Mouse (Mus musculus): Measurements from ENCODE around the gene Asic4. TPM values are rescaled to one million over a fixed set of nuclear protein-coding genes. Genes with fewer than 3 reads are reported as not detected.

Asic4 gene
- total and polyA plus RNA-seq, 3 experiments = 0.18 to 0.19 TPM; not detected in 1

DNA sequence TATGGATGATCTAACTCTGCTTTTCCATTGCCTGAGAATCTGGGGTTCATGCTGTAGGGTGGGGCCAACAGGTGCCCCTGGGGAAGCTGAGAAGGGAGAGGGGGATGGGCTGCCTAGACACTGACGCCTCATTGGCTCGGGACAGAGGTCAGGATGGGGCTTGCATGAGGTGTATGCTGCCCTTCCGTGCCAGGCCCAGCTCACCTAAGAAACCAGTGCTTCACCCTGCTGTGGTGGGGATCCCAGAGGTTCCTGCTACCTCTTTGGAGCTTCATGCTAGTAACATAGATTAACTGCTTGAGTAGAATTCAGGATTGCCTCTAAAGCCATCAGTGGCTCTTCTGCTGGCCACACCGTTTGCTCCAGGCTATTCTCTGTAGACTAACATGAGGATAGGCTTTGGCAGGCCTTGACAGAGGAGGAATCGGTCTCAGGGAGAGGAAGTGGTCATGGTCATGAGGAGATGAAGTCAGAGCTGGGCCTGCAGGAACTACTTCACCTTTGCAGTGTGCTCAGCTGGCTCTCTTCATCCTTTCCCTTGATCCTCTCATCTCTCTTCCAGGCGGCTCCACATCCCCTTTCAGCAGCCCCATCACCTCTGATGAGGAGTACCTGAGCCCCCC, 49.6 kb upstream of the Asic4 start:
- Histone ChIP-seq H3K9ac (ENCODE audit: control insufficient read depth, low read depth, low read length, poor library complexity, severe bottlenecking) (no peak overlapping the region), H3K27ac (ENCODE audit: control insufficient read depth, low read depth, low read length) (no peak overlapping the region), H3K9me3 (replicated peaks; ENCODE audit: insufficient read depth, low read length) (no peaks in the 10 kb centered on the region), H3K4me3 (ENCODE audit: control insufficient read depth in 1 of 2, insufficient read depth in 1 of 2, low read depth in 2 of 2, low read length in 2 of 2) (no peak overlapping the region), H3K4me1 (ENCODE audit: control insufficient read depth in 1 of 2, insufficient read depth in 2 of 2, low read length in 2 of 2) (no peaks in the 10 kb centered on the region), H3K36me3 (ENCODE audit: control insufficient read depth in 1 of 2, insufficient read depth in 2 of 2, low read length in 2 of 2) (no peaks in the 10 kb centered on the region), H3K79me2 (ENCODE audit: control insufficient read depth, insufficient read depth, low read length, poor library complexity) (no peaks in the 10 kb centered on the region), H3K27me3 (ENCODE audit: control insufficient read depth in 1 of 2, insufficient read depth in 2 of 2, low read length in 2 of 2) (no peaks in the 10 kb centered on the region)
- TF ChIP-seq GABPA (IDR thresholded peaks at IDR 0.05; ENCODE audit: low read depth, low read length) (no peak), SMC3 (IDR thresholded peaks at IDR 0.05; ENCODE audit: low read depth, low read length) (no peak), POLR2AphosphoS2 (IDR thresholded peaks at IDR 0.05; ENCODE audit: low read length) (no peak), NELFE (IDR thresholded peaks at IDR 0.05; ENCODE audit: low read depth, low read length) (no peak), KAT2A (conservative IDR thresholded peaks at IDR 0.05; ENCODE audit: low read depth, low read length) (no peak), ZMIZ1 (IDR thresholded peaks at IDR 0.05; ENCODE audit: low read depth, low read length) (no peak), POLR2AphosphoS5 (IDR thresholded peaks at IDR 0.05; ENCODE audit: borderline replicate concordance, low read depth, low read length) (no peak), MYB (IDR thresholded peaks at IDR 0.05; ENCODE audit: low read depth, low read length) (no peak), GATA1 (IDR thresholded peaks at IDR 0.05; ENCODE audit: low read depth, low read length) (no peak), USF2 (IDR thresholded peaks at IDR 0.05; ENCODE audit: borderline replicate concordance in 1 of 2, insufficient read depth in 1 of 2, low read depth in 1 of 2, low read length in 2 of 2) (no peak), ZKSCAN1 (IDR thresholded peaks at IDR 0.05; ENCODE audit: low read depth, low read length) (no peak), BHLHE40 (IDR thresholded peaks at IDR 0.05; ENCODE audit: borderline replicate concordance, low read depth, low read length) (no peak), TBP (IDR thresholded peaks at IDR 0.05; ENCODE audit: low read depth, low read length) (no peak), MXI1 (IDR thresholded peaks at IDR 0.05; ENCODE audit: low read depth, low read length) (no peak), JUND (IDR thresholded peaks at IDR 0.05; ENCODE audit: low read depth, low read length) (no peak), CHD1 (IDR thresholded peaks at IDR 0.05; ENCODE audit: low read depth, low read length) (no peak), ELF1 (IDR thresholded peaks at IDR 0.05; ENCODE audit: low read depth, low read length) (no peak), SIN3A (IDR thresholded peaks at IDR 0.05; ENCODE audit: low read length) (no peak)
- DNase-seq (ENCODE audit: low read depth, low spot score) = no peak

DNA sequence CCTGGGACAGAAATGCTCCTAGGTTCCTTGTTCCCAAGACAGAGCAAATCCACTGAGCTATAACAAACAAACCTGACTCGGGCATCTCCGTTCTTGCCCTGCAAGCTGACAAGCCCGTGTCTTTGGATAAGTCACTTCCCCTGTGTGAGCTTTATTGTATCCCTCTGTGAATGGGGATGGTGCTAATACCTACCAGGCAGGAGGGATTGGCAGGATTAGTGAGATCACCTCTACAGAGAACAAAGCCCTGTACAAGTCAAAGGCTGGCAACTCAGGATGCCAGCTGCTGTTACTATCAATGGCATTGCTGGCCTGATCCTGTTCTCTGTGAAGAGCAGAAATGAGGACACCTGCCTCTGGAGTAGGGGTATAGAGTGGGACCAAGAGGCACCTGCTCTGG, 44.7 kb upstream of the Asic4 start:
- no peak overlapping the region for H3K4me3 ChIP-seq (ENCODE audit: control insufficient read depth in 1 of 2, insufficient read depth in 1 of 2, low read depth in 2 of 2, low read length in 2 of 2)
- H3K27ac ChIP-seq (ENCODE audit: control insufficient read depth, low read depth, low read length) = no peak overlapping the region
- no peak overlapping the region for H3K9ac ChIP-seq (ENCODE audit: control insufficient read depth, low read depth, low read length, poor library complexity, severe bottlenecking)
- no peaks in the 10 kb centered on the region for H3K27me3 ChIP-seq (ENCODE audit: control insufficient read depth in 1 of 2, insufficient read depth in 2 of 2, low read length in 2 of 2)
- no peak for DNase-seq (ENCODE audit: low read depth, low spot score)
- H3K79me2 ChIP-seq (ENCODE audit: control insufficient read depth, insufficient read depth, low read length, poor library complexity) = no peaks in the 10 kb centered on the region
- H3K36me3 ChIP-seq (ENCODE audit: control insufficient read depth in 1 of 2, insufficient read depth in 2 of 2, low read length in 2 of 2) = no peaks in the 10 kb centered on the region
- H3K4me1 ChIP-seq (ENCODE audit: control insufficient read depth in 1 of 2, insufficient read depth in 2 of 2, low read length in 2 of 2) = no peaks in the 10 kb centered on the region
- TF ChIP-seq POLR2A (IDR thresholded peaks at IDR 0.05; ENCODE audit: control insufficient read depth in 1 of 2, insufficient read depth in 1 of 2, low read depth in 1 of 2, low read length in 2 of 2, poor library complexity in 1 of 2) (no peak), GABPA (IDR thresholded peaks at IDR 0.05; ENCODE audit: low read depth, low read length) (no peak), MAFK (IDR thresholded peaks at IDR 0.05; ENCODE audit: borderline replicate concordance, low read depth, low read length) (no peak), TBP (IDR thresholded peaks at IDR 0.05; ENCODE audit: low read depth, low read length) (no peak), EP300 (IDR thresholded peaks at IDR 0.05; ENCODE audit: low read depth in 1 of 2, low read length in 2 of 2) (no peak), TAL1 (IDR thresholded peaks at IDR 0.05; ENCODE audit: low read length) (no peak), MAX (IDR thresholded peaks at IDR 0.05; ENCODE audit: low read length) (no peak), HCFC1 (IDR thresholded peaks at IDR 0.05; ENCODE audit: low read depth, low read length) (no peak), E2F4 (IDR thresholded peaks at IDR 0.05; ENCODE audit: borderline replicate concordance, low read depth, low read length) (no peak), CTCF (IDR thresholded peaks at IDR 0.05 in 2 of 3, conservative IDR thresholded peaks at IDR 0.05 in 1 of 3; ENCODE audit: control insufficient read depth in 1 of 3, insufficient read depth in 1 of 3, low read depth in 2 of 3, low read length in 3 of 3, poor library complexity in 1 of 3, severe bottlenecking in 1 of 3) (no peak), ELF1 (IDR thresholded peaks at IDR 0.05; ENCODE audit: low read depth, low read length) (no peak), ZC3H11A (IDR thresholded peaks at IDR 0.05; ENCODE audit: low read depth, low read length) (no peak), MYB (IDR thresholded peaks at IDR 0.05; ENCODE audit: low read depth, low read length) (no peak), MXI1 (IDR thresholded peaks at IDR 0.05; ENCODE audit: low read depth, low read length) (no peak)
- H3K9me3 ChIP-seq (replicated peaks; ENCODE audit: insufficient read depth, low read length) = no peaks in the 10 kb centered on the region

Data from MEL (cell line).